Mouse (Mus musculus) neural tube, postnatal 0 days (tissue): ENCODE data around the gene Masp2. TPM values are rescaled to one million over a fixed set of nuclear protein-coding genes. Genes with fewer than 3 reads are reported as not detected.

Experiments
- polyA plus RNA-seq: library from polyadenylated mRNA; unstranded; fragments of >200 nt; fragmentation: Nextera tagmentation; extraction: Ambion mirVana; gene quantifications from 2 replicates; pipeline ENCODE4 v1.2.1, GENCODE M21; 2015

Gene Masp2
- 0.37 and 0.73 TPM in 2 replicates for polyA plus RNA-seq

GRCm38 (mm10) chr4:148602357-148603120, at the start of gene Masp2:
Masp2 (plus strand) TSS chr4:148602554.

GRCm38 (mm10) chr4:148558297-148559000, 43.9 kb upstream of the Masp2 start, which contains the start of gene Exosc10:
Exosc10 (plus strand) TSS chr4:148558429.

GRCm38 (mm10) chr4:148591171-148591630, 11.2 kb upstream of the Masp2 start, which contains the start of gene Srm:
Srm (plus strand) TSS chr4:148591503.

GRCm38 (mm10) chr4:148626623-148627185, 24.4 kb downstream of the Masp2 start, which contains the start of gene Tardbp:
Tardbp (minus strand) TSS chr4:148627019.

GRCm38 (mm10) chr4:148643291-148644156, 41.2 kb downstream of the Masp2 start, which contains the start of gene Gm572:
Gm572 (plus strand) TSS chr4:148643317.

Other genes starting within 250 kb of the Masp2 start
- 12.6 and 13.9 TPM in 2 replicates for gene Ubiad1, start 157.8 kb upstream of the Masp2 start, polyA plus RNA-seq
- gene Mtor, start 153.9 kb upstream of the Masp2 start, polyA plus RNA-seq: 21.6 and 22.2 TPM in 2 replicates
- gene Angptl7, start 102.1 kb upstream of the Masp2 start, polyA plus RNA-seq: 0.27 and 0.37 TPM in 2 replicates
- 55.3 and 63.4 TPM in 2 replicates for gene Exosc10, start 44.1 kb upstream of the Masp2 start, polyA plus RNA-seq
- gene Srm, start 11.1 kb upstream of the Masp2 start, polyA plus RNA-seq: 190 and 192 TPM in 2 replicates
- gene Tardbp, start 24.5 kb downstream of the Masp2 start, polyA plus RNA-seq: 109 TPM in 2 replicates
- gene Gm572, start 40.8 kb downstream of the Masp2 start, polyA plus RNA-seq: not detected in 2 replicates
- 7.8 and 8.5 TPM in 2 replicates for gene Casz1, start 201.9 kb downstream of the Masp2 start, polyA plus RNA-seq